Mouse (Mus musculus) MN1 (cell line): ENCODE results near the gene Dnah10.
"Not testable (repeated sequence)": the region's sequence is repeated elsewhere in the genome, so short reads cannot be mapped to it uniquely, and the experiment has no call there.

Source experiments
- DNase-seq: peaks from one replicate; pipeline ENCODE4 v3.0.0-alpha.2; 2016; ENCODE audit warnings: low spot score

The Dnah10 gene

GRCm38 (mm10) chr5:124724997-124725396, at the start of gene Dnah10:
Dnah10 (plus strand) TSS chr5:124725085.
- no peak for DNase-seq

GRCm38 (mm10) chr5:124713741-124714140, 11.1 kb upstream of the Dnah10 start:
- DNase-seq, result no peak

- DNase-seq, result no peak
Measured at GRCm38 (mm10) chr5:124715135-124715534, 9.8 kb upstream of the Dnah10 start.

- no peak for DNase-seq
Measured at GRCm38 (mm10) chr5:124717969-124718368, 6.9 kb upstream of the Dnah10 start.

GRCm38 (mm10) chr5:124718396-124718795, 6.5 kb upstream of the Dnah10 start:
- DNase-seq, result no peak

GRCm38 (mm10) chr5:124723125-124723524, 1.8 kb upstream of the Dnah10 start:
- no peak for DNase-seq

GRCm38 (mm10) chr5:124729662-124730206, 4.8 kb downstream of the Dnah10 start:
- DNase-seq, result no peak

GRCm38 (mm10) chr5:124733961-124734360, 9.1 kb downstream of the Dnah10 start:
- DNase-seq, result no peak

- no peak for DNase-seq
Measured at GRCm38 (mm10) chr5:124741898-124742599, 17.2 kb downstream of the Dnah10 start.

- no peak for DNase-seq
Measured at GRCm38 (mm10) chr5:124743841-124744240, 19.0 kb downstream of the Dnah10 start.

- no peak for DNase-seq
Measured at GRCm38 (mm10) chr5:124746220-124746619, 21.3 kb downstream of the Dnah10 start.

- DNase-seq, result no peak
Measured at GRCm38 (mm10) chr5:124748296-124748695, 23.4 kb downstream of the Dnah10 start.

- DNase-seq, result no peak
Measured at GRCm38 (mm10) chr5:124751656-124752055, 26.8 kb downstream of the Dnah10 start.

GRCm38 (mm10) chr5:124761011-124761410, 36.1 kb downstream of the Dnah10 start:
- no peak for DNase-seq

GRCm38 (mm10) chr5:124761787-124762186, 36.9 kb downstream of the Dnah10 start:
- DNase-seq, result no peak

GRCm38 (mm10) chr5:124774552-124774951, 49.7 kb downstream of the Dnah10 start:
- DNase-seq, result no peak

- not testable (repeated sequence) for DNase-seq
Measured at GRCm38 (mm10) chr5:124776289-124776688, 51.4 kb downstream of the Dnah10 start.

GRCm38 (mm10) chr5:124777178-124777709, 52.4 kb downstream of the Dnah10 start:
- peak; percentile 12 for DNase-seq

GRCm38 (mm10) chr5:124779926-124780325, 55.0 kb downstream of the Dnah10 start:
- no peak for DNase-seq

GRCm38 (mm10) chr5:124781696-124782095, 56.8 kb downstream of the Dnah10 start:
- no peak for DNase-seq

- no peak for DNase-seq
Measured at GRCm38 (mm10) chr5:124785650-124786049, 60.8 kb downstream of the Dnah10 start.

GRCm38 (mm10) chr5:124792112-124792511, 67.2 kb downstream of the Dnah10 start:
- no peak for DNase-seq

- peak; percentile 73 for DNase-seq
Measured at GRCm38 (mm10) chr5:124809708-124810366, 85.0 kb downstream of the Dnah10 start.
